7 mouse cellular contexts compared by ENCODE assay signal in genomic region chr11:117967249-117968015, GRCm38 (mm10). TPM values are rescaled to one million over a fixed set of nuclear protein-coding genes. Genes with fewer than 3 reads are reported as not detected.
DNase-seq lines count a peak whose midpoint lies in the region; ATAC-seq and TF ChIP-seq lines count a peak whose summit lies in the region.

No protein-coding gene starts in this region.

- DNase-seq in lung, postnatal 25 days (ENCODE audit: low spot score): no peak
- peak; percentile 68 for DNase-seq in cerebellum, adult 9-10 months
- DNase-seq in heart, postnatal 0 days (ENCODE audit: low spot score): no peak
- DNase-seq in midbrain, embryonic 11.5 days (ENCODE audit: low spot score, missing footprints): peak; percentile 96
- no peak for DNase-seq in spleen, postnatal 14 days (ENCODE audit: low spot score in 2 of 2)

- H3K4me2 ChIP-seq in lung, embryonic 16.5 days (ENCODE audit: low read depth, low read length): peak overlapping the region; percentile 98
- peak overlapping the region; percentile 93 for H3K4me2 ChIP-seq in heart, postnatal 0 days (ENCODE audit: low read depth, low read length)
- H3K4me2 ChIP-seq in midbrain, embryonic 11.5 days: peak overlapping the region; percentile 99

- no peak; the same call in 1 of the 2 replicates for TF ChIP-seq CTCF in heart, postnatal 0 days (IDR thresholded peaks at IDR 0.05; ENCODE audit: low read depth)

- H3K9ac ChIP-seq in lung, embryonic 16.5 days (ENCODE audit: low read length): peak overlapping the region; percentile 96
- H3K9ac ChIP-seq in heart, postnatal 0 days (replicated peaks; ENCODE audit: low read depth, low read length): peak overlapping the region; percentile 82
- H3K9ac ChIP-seq in midbrain, embryonic 11.5 days (ENCODE audit: low read length): peak overlapping the region; percentile 91

- no peak for ATAC-seq in lung, embryonic 16.5 days (ENCODE audit: low read depth)
- no peak for ATAC-seq in heart, postnatal 0 days (ENCODE audit: insufficient read depth, low read depth)
- ATAC-seq in midbrain, embryonic 11.5 days (ENCODE audit: low FRiP score): no peak
- no peak for ATAC-seq in megakaryocyte progenitor cell, adult 5-6 weeks (replicated peaks; ENCODE audit: poor library complexity)

- H3K36me3 ChIP-seq in lung, embryonic 16.5 days (ENCODE audit: control insufficient read depth, insufficient read depth, low read length): no peaks in the 10 kb centered on the region
- 0 out of 2 replicates have a peak, but pooled peaks cover 6% of the 10 kb centered on the region for H3K36me3 ChIP-seq in heart, postnatal 0 days (replicated peaks; ENCODE audit: control insufficient read depth, insufficient read depth, low read length)
- H3K36me3 ChIP-seq in midbrain, embryonic 11.5 days (ENCODE audit: control insufficient read depth, insufficient read depth, low read length): no peaks in the 10 kb centered on the region

- H3K27ac ChIP-seq in lung, embryonic 16.5 days (ENCODE audit: low read length): no peak overlapping the region; the same call in 1 of the 2 replicates
- no peak overlapping the region for H3K27ac ChIP-seq in heart, postnatal 0 days (ENCODE audit: low read depth)
- no peak overlapping the region for H3K27ac ChIP-seq in midbrain, embryonic 11.5 days (ENCODE audit: low read depth, low read length)

- peaks cover 4% of the 10 kb centered on the region; the same call in 1 of the 2 replicates for H3K27me3 ChIP-seq in lung, embryonic 16.5 days (ENCODE audit: control insufficient read depth, insufficient read depth, low read depth, low read length)
- H3K27me3 ChIP-seq in heart, postnatal 0 days (ENCODE audit: control insufficient read depth, insufficient read depth, low read length): peaks cover 17% of the 10 kb centered on the region
- peaks cover 34% of the 10 kb centered on the region for H3K27me3 ChIP-seq in midbrain, embryonic 11.5 days (ENCODE audit: control insufficient read depth, insufficient read depth, low read length)

- H3K9me3 ChIP-seq in lung, embryonic 16.5 days (ENCODE audit: control insufficient read depth, low read length): no peaks in the 10 kb centered on the region
- H3K9me3 ChIP-seq in heart, postnatal 0 days (replicated peaks; ENCODE audit: control insufficient read depth, low read length): no peaks in the 10 kb centered on the region
- H3K9me3 ChIP-seq in midbrain, embryonic 11.5 days (ENCODE audit: control insufficient read depth, low read length): no peaks in the 10 kb centered on the region

- H3K4me1 ChIP-seq in lung, embryonic 16.5 days (replicated peaks; ENCODE audit: control insufficient read depth, insufficient read depth, low read length): peaks cover 51% of the 10 kb centered on the region
- peaks cover 44% of the 10 kb centered on the region for H3K4me1 ChIP-seq in heart, postnatal 0 days (ENCODE audit: control insufficient read depth, insufficient read depth)
- H3K4me1 ChIP-seq in midbrain, embryonic 11.5 days (ENCODE audit: control insufficient read depth, insufficient read depth, low read length): peaks cover 66% of the 10 kb centered on the region

- peak overlapping the region; percentile 85 for H3K4me3 ChIP-seq in lung, embryonic 16.5 days (ENCODE audit: low read length)
- H3K4me3 ChIP-seq in heart, postnatal 0 days (ENCODE audit: low read depth, low read length): peak overlapping the region; percentile 64
- peak overlapping the region; percentile 69 for H3K4me3 ChIP-seq in midbrain, embryonic 11.5 days (ENCODE audit: low read depth, low read length)

- no peak for TF ChIP-seq EP300 in heart, postnatal 0 days (IDR thresholded peaks at IDR 0.05; ENCODE audit: low read depth)

- WGBS in lung, embryonic 16.5 days: 18% methylated on average over 34 of the region's 34 CpGs
- 36% methylated on average over 34 of the region's 34 CpGs for WGBS in heart, postnatal 0 days
- 4% methylated on average over 34 of the region's 34 CpGs for WGBS in midbrain, embryonic 11.5 days

RNA-seq across cellular contexts. Expression of gene Socs3, which starts 2.4 kb away (rescaled TPM):
- 12.5 and 13.2 TPM in 2 replicates for polyA plus RNA-seq in lung, embryonic 16.5 days (2015; fragmentation: Nextera tagmentation; extraction: Ambion mirVana)
- total RNA-seq in heart, postnatal 0 days (2014; rRNA removed; ENCODE audit: low replicate concordance): 5.7 and 13.1 TPM in 2 replicates
- 4.0 and 5.1 TPM in 2 replicates for polyA plus RNA-seq in heart, postnatal 0 days (2015; fragmentation: Nextera tagmentation; extraction: Ambion mirVana)
- polyA plus RNA-seq in midbrain, embryonic 11.5 days (2014; fragmentation: Nextera tagmentation; extraction: Ambion mirVana): 5.5 and 5.9 TPM in 2 replicates
- total RNA-seq in megakaryocyte progenitor cell, adult 5-6 weeks (2015): 0.76 and 0.96 TPM in 2 replicates
- total RNA-seq in megakaryocyte progenitor cell, adult 5-6 weeks (2017): 0.79 and 1.1 TPM in 2 replicates

RNA-seq across cellular contexts. Expression of gene Pgs1, which starts 18.7 kb away (rescaled TPM):
- polyA plus RNA-seq in lung, embryonic 16.5 days (2015; fragmentation: Nextera tagmentation; extraction: Ambion mirVana): 41.8 and 44.8 TPM in 2 replicates
- 27.2 and 33.0 TPM in 2 replicates for total RNA-seq in heart, postnatal 0 days (2014; rRNA removed; ENCODE audit: low replicate concordance)
- 20.3 and 21.8 TPM in 2 replicates for polyA plus RNA-seq in heart, postnatal 0 days (2015; fragmentation: Nextera tagmentation; extraction: Ambion mirVana)
- 40.2 and 42.7 TPM in 2 replicates for polyA plus RNA-seq in midbrain, embryonic 11.5 days (2014; fragmentation: Nextera tagmentation; extraction: Ambion mirVana)
- total RNA-seq in megakaryocyte progenitor cell, adult 5-6 weeks (2015): 13.0 and 14.7 TPM in 2 replicates
- total RNA-seq in megakaryocyte progenitor cell, adult 5-6 weeks (2017): 15.6 and 18.7 TPM in 2 replicates

Comparison
In these comparisons a context has a peak if more than half of its experiments do, and no peak if none do; other contexts are left out.
1. DNase-seq: peak in cerebellum, adult 9-10 months (single experiment) and midbrain, embryonic 11.5 days (single experiment); none in lung, postnatal 25 days (single experiment), heart, postnatal 0 days (single experiment) and spleen, postnatal 14 days (0 of 2).
2. Peak in every context shown above with its lines, with median percentiles within 50 percentile points of each other: H3K4me2 ChIP-seq, H3K4me3 ChIP-seq and H3K9ac ChIP-seq.